20 mouse cellular contexts compared by ENCODE assay signal in genomic region chr10:107220501-107220900, GRCm38 (mm10). TPM values are rescaled to one million over a fixed set of nuclear protein-coding genes. Genes with fewer than 3 reads are reported as not detected.
DNase-seq lines count a peak whose midpoint lies in the region; ATAC-seq lines count a peak whose summit lies in the region.
"Had no signal": no experiment of that assay in that cellular context is flagged by ENCODE, and none has a peak within 500 bp of the region (broad histone marks: within the 10 kb centered on the region; RNA-seq: fewer than 3 reads in every experiment).

No protein-coding gene starts in this region.

- ATAC-seq in neural tube, embryonic 13.5 days (ENCODE audit: low read depth) = no peak
- ATAC-seq: activated CD4-positive, CD25-positive, alpha-beta regulatory T cell, adult 4 months; CD4-positive, CD25-positive, alpha-beta regulatory T cell, adult 4 months; Patski had no signal

- DNase-seq in neural tube, embryonic 10.5 days (ENCODE audit: extremely low spot score, low spot score) = no peak
- peak; percentile 95 for DNase-seq in adipocyte (ENCODE audit: low spot score)
- no peak for DNase-seq in lung, postnatal 10 days
- DNase-seq: adrenal gland, adult 2 months; adrenal gland, adult 8-10 months; adrenal gland, postnatal 10 days; adrenal gland, postnatal 14 days; adrenal gland, postnatal 25 days; adrenal gland, postnatal 36 days; B cell, adult 2 months; cerebellum, adult 11 months; cerebellum, adult 11-12 months; cerebellum, adult 18-20 months; cerebellum, adult 2 months had no signal

- peak overlapping the region; percentile 52 for H3K27ac ChIP-seq in neural tube, embryonic 13.5 days (replicated peaks)

- no peaks in the 10 kb centered on the region for H3K9me3 ChIP-seq in neural tube, embryonic 13.5 days

- H3K27me3 ChIP-seq in neural tube, embryonic 13.5 days = no peaks in the 10 kb centered on the region
- H3K27me3 ChIP-seq: CH12.LX, Patski had no signal

- H3K4me1 ChIP-seq in neural tube, embryonic 13.5 days (replicated peaks) = 0 out of 2 replicates have a peak, but pooled peaks cover 4% of the 10 kb centered on the region

- WGBS in neural tube, embryonic 13.5 days = 88% methylated on average over 2 of the region's 2 CpGs

- H3K9ac ChIP-seq in neural tube, embryonic 13.5 days = no peak overlapping the region

- no peaks in the 10 kb centered on the region for H3K36me3 ChIP-seq in neural tube, embryonic 13.5 days
- H3K36me3 ChIP-seq: G1E had no signal

- H3K4me3 ChIP-seq in neural tube, embryonic 13.5 days = no peak overlapping the region

- no peak overlapping the region for H3K4me2 ChIP-seq in neural tube, embryonic 13.5 days

RNA-seq across cellular contexts. Expression of gene Lin7a, which starts 51.0 kb away (rescaled TPM):
- polyA plus RNA-seq in neural tube, embryonic 13.5 days (2015; fragmentation: Nextera tagmentation; extraction: Ambion mirVana) = 50.8 and 53.3 TPM in 2 replicates
- polyA plus RNA-seq: activated CD4-positive, CD25-positive, alpha-beta regulatory T cell, adult 4 months; CD4-positive, CD25-positive, alpha-beta regulatory T cell, adult 4 months; G1E had no signal
